Mouse (Mus musculus) left cerebral cortex, adult 2 months (tissue): ENCODE results near the gene B3gat3. TPM values are rescaled to one million over a fixed set of nuclear protein-coding genes. Genes with fewer than 3 reads are reported as not detected.
A peak's percentile ranks its signal among the peaks of the same experiment; 100 is the strongest.
"Not testable (repeated sequence)": the region's sequence is repeated elsewhere in the genome, so short reads cannot be mapped to it uniquely, and the experiment has no call there.

Experiments
- DNase-seq, 2 experiments: peaks; one replicate each; pipeline ENCODE4 v3.0.0; 2021 to 2022; ENCODE audit warnings: low spot score in 2 of 2, mixed read lengths in 1 of 2; ENCODE audit errors: extremely low spot score in 1 of 2
- H3K27ac ChIP-seq: fragments of 200-600 bp; 2 replicates; pipeline ENCODE4 v1.8.1; 2022
- H3K4me3 ChIP-seq: fragments of 200-600 bp; 2 replicates; pipeline ENCODE4 v1.8.1; 2022
- CTCF ChIP-seq: fragments of 200-600 bp; IDR thresholded peaks from 2 replicates; pipeline ENCODE4 v1.8.1; 2022; ENCODE audit warnings: antibody characterized with exemption, mild to moderate bottlenecking, moderate library complexity
- intact Hi-C: fragments of 180-260 bp; cut with DNase I; formaldehyde crosslinking; loops from one replicate; pipeline ENCODE4 v1.15.1; 2025
- long read RNA-seq, 2 experiments: library from polyadenylated mRNA; stranded (forward); transcript quantifications; one replicate each; pipeline ENCODE4 v2.0.0; 2021; ENCODE audit warnings: borderline mapping rate in 2 of 2
- total RNA-seq, 2 experiments: library from RNA; stranded (reverse); gene quantifications; 2 replicates each; pipeline ENCODE4 v1.2.3; 2021

Gene B3gat3
- total RNA-seq = 100 to 1,000 TPM; 172 to 173 TPM
- long read RNA-seq, experiment 1, transcript B3gat3-201 (5 exons, 1,603 nt) = major isoform, 133 of 146 reads
- long read RNA-seq, experiment 1, transcript B3gat3-203 (5 exons, 909 nt) = minor isoform, 8 of 146 reads
- long read RNA-seq, experiment 1, partial matches to known transcripts = 2 of 146 reads
- long read RNA-seq, experiment 1, other reads (novel, unspliced or antisense) = 3 of 146 reads
- long read RNA-seq, experiment 2, transcript B3gat3-201 (5 exons, 1,603 nt) = major isoform, 88 of 105 reads
- long read RNA-seq, experiment 2, transcript B3gat3-203 (5 exons, 909 nt) = minor isoform, 5 of 105 reads
- long read RNA-seq, experiment 2, partial matches to known transcripts = 6 of 105 reads
- long read RNA-seq, experiment 2, other reads (novel, unspliced or antisense) = 5 of 105 reads

DNA sequence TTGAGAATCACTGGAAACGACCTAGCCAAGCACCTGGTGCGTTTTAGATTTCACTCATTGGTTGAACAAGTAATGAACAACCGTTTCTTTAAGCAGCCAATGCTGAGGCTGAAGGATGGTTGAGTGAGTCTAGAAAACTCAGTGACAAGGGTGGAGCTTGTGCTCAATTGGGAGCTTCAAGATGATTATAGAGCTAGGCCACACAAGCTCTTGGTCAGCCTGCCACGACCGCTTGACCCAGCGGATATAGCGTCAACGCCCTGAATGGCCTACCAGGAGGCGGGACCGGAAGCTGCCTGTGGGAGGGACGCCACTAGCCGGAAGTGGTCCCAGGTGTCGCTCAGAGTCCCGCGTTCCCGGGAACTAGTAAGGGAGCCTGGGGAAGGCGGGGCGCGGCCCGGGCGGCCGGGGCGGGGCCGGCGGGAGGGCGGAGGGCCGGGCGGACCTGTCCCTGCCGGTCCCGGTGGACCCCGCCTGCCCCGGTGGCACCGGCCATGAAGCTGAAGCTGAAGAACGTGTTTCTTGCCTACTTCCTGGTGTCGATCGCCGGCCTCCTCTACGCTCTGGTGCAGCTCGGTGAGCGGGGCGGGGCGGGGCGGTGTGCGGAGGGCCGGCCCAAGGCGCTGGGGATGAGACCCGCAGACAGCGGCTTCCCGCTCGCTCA, at the start of gene B3gat3:
Gene B3gat3, plus strand, starts transcription at position 302 of the 664 bp plus-strand sequence.
- DNase-seq = peak; percentile 92 to 94
- peak within 1 kb of the TSS; percentile 59 for H3K4me3 ChIP-seq
- peak within 1 kb of the TSS; percentile 90 for H3K27ac ChIP-seq
- intact Hi-C loops = no loop called here
- no peak for TF ChIP-seq CTCF

DNA sequence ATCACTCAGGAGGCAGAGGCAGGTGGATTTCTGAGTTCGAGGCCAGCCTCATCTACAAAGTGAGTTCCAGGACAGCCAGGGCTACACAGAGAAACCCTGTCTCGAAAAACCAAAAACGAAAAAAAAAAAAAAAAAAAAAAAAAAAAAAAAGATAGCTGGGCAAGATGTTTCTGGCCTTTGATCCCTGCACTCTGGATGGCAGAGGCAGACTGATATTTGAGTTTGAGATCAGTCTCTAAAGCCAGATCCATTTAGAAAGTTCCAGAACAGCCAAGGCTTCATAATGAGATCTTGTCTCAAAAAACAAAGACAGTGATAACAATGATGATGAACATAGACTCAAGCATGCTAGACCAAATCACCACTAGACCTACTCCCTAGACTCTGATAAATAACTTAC, 49.8 kb upstream of the B3gat3 start:
- H3K4me3 ChIP-seq, intact Hi-C loops, H3K27ac ChIP-seq, DNase-seq: not testable (repeated sequence)

DNA sequence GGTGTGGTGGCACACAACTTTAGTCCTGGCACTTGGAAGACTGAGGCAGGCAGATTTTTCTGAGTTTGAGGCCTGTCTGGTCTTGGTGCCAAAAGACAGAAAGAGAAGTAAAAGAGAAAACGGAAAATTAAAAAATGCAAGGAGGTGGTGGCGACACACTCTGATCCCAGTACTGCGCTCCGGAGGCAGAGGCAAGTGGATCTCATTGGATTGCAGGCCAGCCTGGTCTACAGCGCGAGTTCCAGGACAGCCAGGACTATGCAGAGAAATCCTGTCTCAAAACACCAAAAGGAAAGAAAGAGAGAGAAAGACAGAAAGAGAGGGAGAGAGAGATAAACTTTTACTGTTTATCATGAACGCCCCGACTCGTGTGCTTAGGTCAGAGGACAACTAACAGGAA, 49.3 kb upstream of the B3gat3 start:
- Histone ChIP-seq H3K27ac (peak overlapping the region; percentile 82), H3K4me3 (peak overlapping the region; percentile 88)
- no peak for TF ChIP-seq CTCF
- no peak for DNase-seq
- intact Hi-C loops = loop anchor here (1.0 kb wide), 1 partner anchor 52 kb away; the partner anchor contains the start of gene Ttc9c

DNA sequence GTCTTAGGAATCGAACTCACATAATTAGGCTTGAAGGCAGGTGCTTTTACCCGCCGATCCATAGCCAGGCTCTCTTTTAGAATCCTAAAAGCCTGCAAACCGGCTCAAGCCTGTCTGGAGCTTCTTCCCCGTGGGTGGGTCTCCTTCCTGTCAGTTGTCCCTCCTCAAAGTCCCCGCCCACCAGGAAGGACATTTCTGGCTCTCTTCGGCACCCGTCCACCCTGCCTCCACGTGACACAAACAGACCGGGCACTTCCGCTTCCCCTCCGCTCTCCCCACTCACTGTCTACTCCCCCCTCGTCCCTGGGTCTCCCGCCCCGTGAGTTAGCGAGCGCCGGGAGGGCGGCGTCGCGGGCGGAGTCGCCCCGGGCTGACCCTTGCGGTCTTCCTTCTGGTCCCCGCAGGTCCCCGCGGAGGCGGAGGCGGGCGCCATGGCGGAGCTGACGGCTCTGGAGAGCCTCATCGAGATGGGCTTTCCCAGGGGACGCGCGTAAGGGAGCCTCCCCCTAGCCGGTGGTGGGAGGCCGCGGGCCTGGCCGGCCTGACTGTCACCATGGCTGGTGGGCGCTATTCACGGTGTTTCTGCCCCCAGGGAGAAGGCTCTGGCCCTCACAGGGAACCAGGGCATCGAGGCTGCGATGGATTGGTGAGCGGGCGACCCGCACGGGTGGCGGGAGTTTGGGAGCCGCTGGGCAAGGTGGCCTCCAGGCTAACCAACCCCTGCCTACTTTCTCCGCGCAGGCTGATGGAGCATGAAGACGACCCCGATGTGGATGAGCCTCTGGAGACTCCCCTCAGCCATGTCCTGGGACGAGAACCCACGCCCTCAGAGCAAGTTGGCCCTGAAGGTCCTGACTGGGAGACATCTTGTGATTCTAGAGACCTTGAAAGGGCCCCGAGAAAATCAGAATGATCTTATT, 48.6 kb upstream of the B3gat3 start, which contains the start of gene Ubxn1:
Gene Ubxn1, plus strand, starts transcription at position 230 of the 920 bp plus-strand sequence.
- Histone ChIP-seq H3K4me3 (peak within 1 kb of the TSS; percentile 88), H3K27ac (peak within 1 kb of the TSS; percentile 82)
- DNase-seq = peak; percentile 97 to 99
- intact Hi-C loops = loop anchor here (1.0 kb wide), 1 partner anchor 52 kb away; the partner anchor contains the start of gene Ttc9c
- TF ChIP-seq CTCF = no peak

DNA sequence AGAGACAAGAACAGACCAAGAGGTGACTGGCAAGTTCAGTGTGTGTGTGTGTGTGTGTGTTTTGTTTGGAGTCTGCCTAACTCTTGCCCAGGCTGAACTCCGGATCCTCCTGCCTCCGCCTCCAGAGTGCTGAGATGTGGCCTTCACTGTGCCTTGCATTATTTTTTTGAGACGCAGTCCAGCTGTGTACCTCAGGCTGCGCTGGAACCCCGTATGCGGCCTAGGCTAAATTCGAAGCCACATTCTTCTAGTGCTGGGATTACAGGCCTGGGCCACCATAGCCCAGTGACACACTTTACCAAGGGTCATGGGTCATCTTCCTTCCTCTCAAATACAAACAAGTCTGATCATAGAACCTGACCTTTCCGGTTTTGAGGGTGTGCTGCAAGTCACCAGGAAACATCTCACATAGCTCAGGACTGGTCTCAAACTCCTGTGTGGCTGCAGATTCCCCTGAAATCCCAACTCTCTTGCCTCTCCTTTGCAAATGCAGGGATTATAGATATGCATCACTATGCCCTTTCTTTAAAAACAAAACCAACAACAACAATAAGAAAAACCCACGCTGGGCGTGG, 47.8 kb upstream of the B3gat3 start:
- intact Hi-C loops = no loop called here
- no peak for TF ChIP-seq CTCF
- no peak for DNase-seq
- Histone ChIP-seq H3K4me3 (peak overlapping the region; percentile 88), H3K27ac (no peak overlapping the region; the same call in 1 of the 2 replicates)

DNA sequence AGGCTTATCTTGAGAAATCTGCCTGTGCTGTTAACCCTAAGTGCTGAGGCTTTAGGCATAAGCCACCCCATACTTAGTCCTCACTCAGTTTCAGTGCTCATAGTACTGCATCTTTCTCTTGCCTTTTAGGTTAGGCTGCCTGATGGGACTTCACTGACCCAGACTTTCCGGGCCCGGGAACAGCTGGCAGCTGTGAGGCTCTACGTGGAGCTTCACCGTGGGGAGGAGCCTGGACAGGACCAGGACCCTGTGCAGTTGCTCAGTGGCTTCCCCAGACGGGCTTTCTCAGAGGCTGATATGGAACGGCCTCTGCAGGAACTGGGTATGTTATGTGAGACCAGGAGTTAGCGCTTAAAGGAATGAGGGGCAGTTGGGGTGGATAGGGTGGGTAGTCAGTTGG, 45.1 kb upstream of the B3gat3 start:
- intact Hi-C loops = no loop called here
- no peak for DNase-seq
- Histone ChIP-seq H3K4me3 (no peak overlapping the region), H3K27ac (no peak overlapping the region)
- no peak for TF ChIP-seq CTCF

DNA sequence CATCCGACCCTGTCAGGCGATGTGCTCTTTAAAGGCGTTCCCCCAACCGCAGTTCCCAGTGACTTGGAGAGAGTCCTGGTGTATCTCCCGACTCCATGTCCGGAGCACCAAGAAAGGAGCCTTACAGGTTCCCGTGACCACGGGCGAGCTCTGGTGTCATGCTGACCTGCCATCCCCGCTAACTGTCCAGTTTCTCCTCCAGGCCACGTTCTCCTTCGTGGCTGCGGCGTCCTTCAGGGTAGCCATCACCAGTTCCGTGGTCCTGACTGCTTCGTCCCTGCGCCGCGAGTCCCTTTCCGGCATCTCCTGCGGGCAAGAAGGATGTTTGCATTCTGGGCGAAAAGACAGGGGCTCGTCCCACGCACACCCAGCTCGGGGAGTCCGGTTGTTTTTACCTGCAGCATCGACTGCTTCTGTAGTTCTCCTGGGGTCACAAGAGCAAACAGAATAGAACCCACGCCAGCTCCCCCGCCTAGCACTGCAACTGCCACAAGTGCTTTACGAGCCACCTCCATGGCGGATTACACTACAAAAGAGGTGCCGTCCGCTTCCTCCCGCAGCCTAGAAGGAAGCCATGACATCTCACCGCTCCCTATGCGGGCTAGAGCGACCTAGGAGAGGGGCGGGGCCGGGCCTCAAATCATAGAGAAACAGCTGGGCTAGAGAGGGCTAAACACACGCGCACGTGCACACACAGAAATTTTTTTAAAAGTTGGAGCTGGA, 39.7 kb upstream of the B3gat3 start, which contains the start of gene Uqcc3:
Gene Uqcc3, minus strand, starts transcription at position 613 of the 723 bp plus-strand sequence.
- TF ChIP-seq CTCF = no peak
- H3K27ac ChIP-seq = peak within 1 kb of the TSS; percentile 95
- H3K4me3 ChIP-seq = peak within 1 kb of the TSS; percentile 90
- intact Hi-C loops = no loop called here
- peak; percentile 86 for DNase-seq

DNA sequence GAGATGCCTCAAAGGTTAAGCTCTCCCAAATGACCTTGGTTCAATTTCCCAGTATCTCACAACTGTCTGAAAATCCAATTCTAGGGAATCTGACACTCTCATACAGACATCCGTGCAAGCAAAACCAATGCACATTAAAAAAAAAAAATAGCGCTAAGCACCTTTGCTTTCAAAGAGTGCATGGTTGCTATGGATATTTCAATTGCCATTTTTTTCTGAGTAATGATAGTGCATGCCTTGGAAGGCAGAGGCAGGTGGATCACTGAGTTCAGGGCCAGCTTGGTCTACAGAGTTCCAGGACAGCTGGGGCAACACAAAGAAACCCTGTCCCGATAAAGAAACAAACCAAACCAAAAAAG, 39.2 kb upstream of the B3gat3 start:
- TF ChIP-seq CTCF = no peak
- H3K27ac ChIP-seq = peak overlapping the region; percentile 95

DNA sequence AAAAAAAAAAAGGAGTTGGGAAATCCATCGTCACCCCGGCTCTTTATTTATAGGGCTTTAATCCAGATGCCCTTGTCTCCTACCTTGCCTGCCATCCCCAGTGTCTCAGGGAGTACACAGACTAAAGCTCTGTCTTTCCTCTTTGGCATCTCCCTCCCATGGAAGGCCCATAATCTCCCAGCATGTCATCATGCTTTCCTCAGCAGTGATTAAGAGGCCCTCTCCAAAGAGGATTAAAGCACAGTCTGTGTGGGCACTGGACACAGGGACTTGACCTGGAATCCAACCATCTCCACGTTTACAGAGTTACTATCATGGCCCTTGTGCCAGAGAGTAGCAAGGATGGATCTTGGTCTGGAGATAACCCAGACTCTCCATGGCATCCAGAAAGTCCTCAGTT, 36.6 kb upstream of the B3gat3 start, which contains the start of the genes Lbhd1 and Gm49403:
Gene Lbhd1, plus strand, starts transcription at position 117 of the 400 bp plus-strand sequence.
Gene Gm49403, plus strand, starts transcription at position 315 of the 400 bp plus-strand sequence.
- no peak for DNase-seq
- no peak within 1 kb of the TSS for H3K27ac ChIP-seq
- TF ChIP-seq CTCF = no peak
- intact Hi-C loops = no loop called here
- H3K4me3 ChIP-seq = no peak within 1 kb of the TSS

More for the DNA sequence above, 39.2 kb upstream of the B3gat3 start:
- no peak for DNase-seq
- intact Hi-C loops = no loop called here
- peak overlapping the region; percentile 90 for H3K4me3 ChIP-seq

DNA sequence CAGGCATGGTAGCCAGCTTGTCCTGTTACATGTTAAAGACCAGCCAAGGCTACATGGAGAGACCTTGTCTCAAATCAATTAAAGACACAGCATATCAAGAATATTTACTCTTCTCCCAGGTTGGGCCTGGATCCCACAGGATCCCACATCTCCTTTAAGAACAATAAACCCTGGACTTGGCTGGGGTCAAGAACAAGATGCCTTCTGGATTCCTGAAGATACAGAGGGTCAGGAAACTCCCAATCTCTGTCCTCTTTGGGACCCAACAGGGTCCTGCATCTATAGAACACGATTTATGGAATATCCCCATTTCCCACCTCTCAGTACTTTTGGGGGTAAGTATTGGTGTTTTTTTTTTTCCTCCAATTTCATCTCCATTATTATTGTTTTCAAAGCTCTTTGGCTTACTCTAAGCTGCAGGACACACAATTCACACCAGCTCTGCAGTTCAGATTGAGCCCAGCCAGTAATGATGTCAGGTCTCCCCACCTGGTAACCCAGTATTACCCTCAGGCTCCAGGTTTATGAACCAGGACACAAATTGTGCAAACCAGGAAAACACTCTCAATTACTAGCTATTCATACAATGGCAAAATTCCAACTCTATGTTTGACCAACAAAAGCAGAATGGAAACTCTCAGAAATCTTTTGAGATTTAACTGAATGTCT, 33.1 kb upstream of the B3gat3 start:
- no peak overlapping the region for H3K4me3 ChIP-seq
- no peak for DNase-seq
- intact Hi-C loops = loop anchor here (5.0 kb wide), 1 partner anchor 45 kb away; no protein-coding TSS in a partner anchor
- TF ChIP-seq CTCF = no peak
- H3K27ac ChIP-seq = no peak overlapping the region
